Mouse (Mus musculus) small intestine, adult 2 months (tissue): Measurements from ENCODE around the gene 4931428F04Rik.

Experiments used
- CTCF ChIP-seq: fragments of 200-500 bp; IDR thresholded peaks from 2 replicates; pipeline ENCODE4 v1.5.1; 2012; ENCODE audit warnings: low read depth, mild to moderate bottlenecking, control low read depth, inconsistent platforms, low read length, moderate library complexity, mixed read lengths; ENCODE audit not compliant: insufficient replicate concordance, insufficient read length; ENCODE audit errors: extremely low read depth
- POLR2A ChIP-seq: fragments of 200-500 bp; IDR thresholded peaks from 2 replicates; pipeline ENCODE4 v1.6.1; 2012; ENCODE audit warnings: low read depth, mild to moderate bottlenecking, control low read depth, inconsistent platforms, low read length, moderate library complexity

DNA sequence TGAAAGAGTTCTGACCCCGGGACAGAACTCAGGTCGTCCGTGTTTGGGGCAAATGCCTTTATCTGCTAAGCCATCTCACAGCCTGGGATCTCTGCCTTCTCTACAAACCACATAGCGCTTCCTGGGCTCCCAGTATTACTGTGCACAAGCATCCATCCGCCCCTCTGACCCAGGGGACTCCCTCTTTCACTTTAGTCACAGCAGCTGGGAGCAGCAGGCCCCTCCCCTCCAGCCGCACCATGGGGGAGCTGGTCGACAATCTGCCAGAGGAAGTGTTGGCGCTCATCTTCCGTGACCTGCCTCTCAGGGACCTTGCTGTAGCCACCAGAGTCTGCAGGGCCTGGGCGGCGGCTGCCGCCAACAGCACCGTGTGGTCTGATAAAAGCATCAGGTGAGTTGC, 22.9 kb downstream of the 4931428F04Rik start:
- TF ChIP-seq CTCF: no peak
- no peak for TF ChIP-seq POLR2A
